Mouse (Mus musculus) ZHBTc4 (cell line): ENCODE results near the gene Tra2b.
A peak's percentile ranks its signal among the peaks of the same experiment; 100 is the strongest.
"Not testable (repeated sequence)": the region's sequence is repeated elsewhere in the genome, so short reads cannot be mapped to it uniquely, and the experiment has no call there.

ENCODE experiments used
- DNase-seq: peaks from one replicate; pipeline ENCODE4 v3.0.0-alpha.2; 2011; ENCODE audit warnings: low read depth, low spot score

The Tra2b gene

GRCm38 (mm10) chr16:22242239-22242866, 23.5 kb downstream of the Tra2b start:
- DNase-seq: no peak

GRCm38 (mm10) chr16:22241376-22242238, 24.2 kb downstream of the Tra2b start:
- no peak for DNase-seq

- no peak for DNase-seq
These were observed 24.9 kb downstream of the Tra2b start for GRCm38 (mm10) chr16:22240856-22241255.

- DNase-seq: no peak
These were observed 25.8 kb downstream of the Tra2b start for GRCm38 (mm10) chr16:22239978-22240377.

GRCm38 (mm10) chr16:22238928-22239620, 26.7 kb downstream of the Tra2b start:
- DNase-seq: peak; percentile 82

GRCm38 (mm10) chr16:22238402-22238801, 27.4 kb downstream of the Tra2b start:
- DNase-seq: not testable (repeated sequence)

- DNase-seq: peak; percentile 58
These were observed 29.0 kb downstream of the Tra2b start for GRCm38 (mm10) chr16:22236814-22237213.

- peak; percentile 80 for DNase-seq
These were observed 31.3 kb downstream of the Tra2b start for GRCm38 (mm10) chr16:22234535-22234934.

- not testable (repeated sequence) for DNase-seq
These were observed 35.5 kb downstream of the Tra2b start for GRCm38 (mm10) chr16:22230276-22230675.

GRCm38 (mm10) chr16:22203501-22203900, 62.3 kb downstream of the Tra2b start:
- no peak for DNase-seq

GRCm38 (mm10) chr16:22201858-22202257, 63.9 kb downstream of the Tra2b start:
- DNase-seq: peak; percentile 34

- DNase-seq: peak; percentile 94
These were observed 65.3 kb downstream of the Tra2b start for GRCm38 (mm10) chr16:22200476-22200875.
